Mouse (Mus musculus) liver, embryonic 15.5 days (tissue): ENCODE measurements around the gene Mllt3. TPM values are rescaled to one million over a fixed set of nuclear protein-coding genes. Genes with fewer than 3 reads are reported as not detected.
A peak's percentile ranks its signal among the peaks of the same experiment; 100 is the strongest.

Source experiments
- ATAC-seq: fragments of 200-750 bp; cut with Nextera tagmentation; 2 replicates; pipeline ENCODE4 v1.8.0; 2017; ENCODE audit warnings: moderate number of reproducible peaks, mild to moderate bottlenecking, moderate library complexity; ENCODE audit not compliant: insufficient read depth
- H3K27ac ChIP-seq: fragments of 300-500 bp; sonication (generic); replicated peaks from 2 replicates; pipeline ENCODE4 v1.5.1; 2015; ENCODE audit warnings: mild to moderate bottlenecking, inconsistent platforms
- H3K27me3 ChIP-seq: fragments of 300-500 bp; sonication (generic); 2 replicates; pipeline ENCODE4 v1.6.1; 2015; ENCODE audit warnings: mild to moderate bottlenecking, inconsistent platforms
- H3K36me3 ChIP-seq: fragments of 300-500 bp; sonication (generic); replicated peaks from 2 replicates; pipeline ENCODE4 v1.6.1; 2015; ENCODE audit warnings: moderate library complexity, mild to moderate bottlenecking, inconsistent platforms
- H3K4me1 ChIP-seq: fragments of 300-500 bp; sonication (generic); replicated peaks from 2 replicates; pipeline ENCODE4 v1.6.1; 2015; ENCODE audit warnings: inconsistent platforms
- H3K4me2 ChIP-seq: fragments of 300-500 bp; sonication (generic); 2 replicates; pipeline ENCODE4 v1.6.1; 2015; ENCODE audit warnings: moderate library complexity, mild to moderate bottlenecking, inconsistent platforms
- H3K4me3 ChIP-seq: fragments of 300-500 bp; sonication (generic); replicated peaks from 2 replicates; pipeline ENCODE4 v1.5.1; 2015; ENCODE audit warnings: mild to moderate bottlenecking, inconsistent platforms
- H3K9ac ChIP-seq: fragments of 300-500 bp; sonication (generic); 2 replicates; pipeline ENCODE4 v1.6.1; 2015; ENCODE audit warnings: moderate library complexity, mild to moderate bottlenecking, inconsistent platforms
- H3K9me3 ChIP-seq: fragments of 300-500 bp; sonication (generic); replicated peaks from 2 replicates; pipeline ENCODE4 v1.6.1; 2016; ENCODE audit warnings: inconsistent platforms
- WGBS: fragments of 180-500 bp; shearing (Covaris S2); methylation state at CpG from one replicate; pipeline ENCODE4 v1.1.7; 2015; ENCODE audit warnings: mixed read lengths; ENCODE audit not compliant: insufficient replicate concordance; 5-methylcytosine and 5-hydroxymethylcytosine counted together
- polyA plus RNA-seq: library from polyadenylated mRNA; unstranded; fragments of >200 nt; fragmentation: Nextera tagmentation; extraction: Ambion mirVana; gene quantifications from 2 replicates; pipeline ENCODE4 v1.2.1, GENCODE M21; 2015

The Mllt3 gene
- polyA plus RNA-seq, 1 experiment from 2014 or later = 83.9 TPM

GRCm38 (mm10) chr4:87820911-87821310 lies 212.3 kb downstream of the Mllt3 start:
- Histone ChIP-seq H3K4me1 (peaks cover 21% of the 10 kb centered on the region), H3K9ac (no peak overlapping the region), H3K36me3 (no peaks in the 10 kb centered on the region), H3K27ac (no peak overlapping the region), H3K4me2 (no peak overlapping the region), H3K27me3 (no peaks in the 10 kb centered on the region), H3K4me3 (no peak overlapping the region), H3K9me3 (no peaks in the 10 kb centered on the region)
- ATAC-seq = no peak
- WGBS = 70% methylated on average over 3 of the region's 3 CpGs

- Histone ChIP-seq H3K27me3 (no peaks in the 10 kb centered on the region), H3K27ac (no peak overlapping the region), H3K9ac (no peak overlapping the region), H3K9me3 (no peaks in the 10 kb centered on the region), H3K4me1 (peaks cover 26% of the 10 kb centered on the region), H3K36me3 (no peaks in the 10 kb centered on the region), H3K4me2 (no peak overlapping the region), H3K4me3 (no peak overlapping the region)
- WGBS = 79% methylated on average over 9 of the region's 9 CpGs
- ATAC-seq = no peak
Observed at GRCm38 (mm10) chr4:87819182-87819581, 214.0 kb downstream of the Mllt3 start.

GRCm38 (mm10) chr4:87818276-87818675 lies 214.9 kb downstream of the Mllt3 start:
- Histone ChIP-seq H3K9me3 (no peaks in the 10 kb centered on the region), H3K4me1 (peaks cover 25% of the 10 kb centered on the region), H3K27ac (no peak overlapping the region), H3K4me3 (no peak overlapping the region), H3K4me2 (no peak overlapping the region), H3K9ac (no peak overlapping the region), H3K27me3 (no peaks in the 10 kb centered on the region), H3K36me3 (no peaks in the 10 kb centered on the region)
- 85% methylated on average over 1 of the region's 1 CpGs for WGBS
- ATAC-seq = no peak

DNA sequence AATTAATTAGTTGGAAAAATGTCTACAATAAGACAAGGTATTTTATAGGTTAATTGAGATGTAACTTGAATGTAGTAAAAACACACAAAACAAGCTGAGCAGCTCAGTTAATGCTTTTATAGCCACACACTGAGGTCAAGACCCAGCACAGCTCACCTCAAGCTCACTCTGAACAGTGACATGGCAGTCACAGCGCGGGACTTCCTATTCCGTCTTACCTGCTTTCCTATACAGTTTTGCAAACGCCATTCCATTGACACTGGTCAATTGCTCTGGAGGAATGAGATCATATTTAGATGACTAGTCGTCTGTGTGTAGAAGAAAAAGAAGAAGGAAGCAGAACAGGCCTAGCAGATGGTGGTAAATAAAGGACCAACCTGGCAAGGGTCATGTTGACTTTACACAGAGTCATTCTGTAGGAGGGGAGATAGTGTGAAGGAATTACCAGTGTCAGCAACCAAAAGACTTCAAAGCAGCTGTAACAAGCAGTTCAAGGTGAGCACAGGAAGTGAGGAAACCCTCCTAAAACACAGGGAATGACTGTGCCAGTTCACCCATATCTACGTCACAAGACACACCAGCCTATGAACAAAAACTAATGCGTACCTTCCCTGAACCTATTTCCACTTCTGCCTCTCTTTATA lies 217.6 kb downstream of the Mllt3 start:
- Histone ChIP-seq H3K9ac (no peak overlapping the region), H3K36me3 (no peaks in the 10 kb centered on the region), H3K27ac (no peak overlapping the region), H3K4me3 (no peak overlapping the region), H3K4me2 (no peak overlapping the region), H3K4me1 (peaks cover 15% of the 10 kb centered on the region; the same call in 1 of the 2 replicates), H3K9me3 (no peaks in the 10 kb centered on the region), H3K27me3 (no peaks in the 10 kb centered on the region)
- WGBS = 70% methylated on average over 7 of the region's 7 CpGs
- peak; percentile 12; the same call in 1 of the 2 replicates for ATAC-seq

GRCm38 (mm10) chr4:87811899-87812298 lies 221.3 kb downstream of the Mllt3 start:
- H3K4me1 ChIP-seq = peaks cover 32% of the 10 kb centered on the region
- no peaks in the 10 kb centered on the region for H3K27me3 ChIP-seq
- no peak overlapping the region for H3K9ac ChIP-seq
- WGBS = 73% methylated on average over 2 of the region's 2 CpGs
- no peak overlapping the region for H3K4me3 ChIP-seq
- H3K36me3 ChIP-seq = no peaks in the 10 kb centered on the region
- no peak overlapping the region for H3K27ac ChIP-seq
- ATAC-seq = no peak
- H3K9me3 ChIP-seq = no peaks in the 10 kb centered on the region
- H3K4me2 ChIP-seq = no peak overlapping the region

DNA sequence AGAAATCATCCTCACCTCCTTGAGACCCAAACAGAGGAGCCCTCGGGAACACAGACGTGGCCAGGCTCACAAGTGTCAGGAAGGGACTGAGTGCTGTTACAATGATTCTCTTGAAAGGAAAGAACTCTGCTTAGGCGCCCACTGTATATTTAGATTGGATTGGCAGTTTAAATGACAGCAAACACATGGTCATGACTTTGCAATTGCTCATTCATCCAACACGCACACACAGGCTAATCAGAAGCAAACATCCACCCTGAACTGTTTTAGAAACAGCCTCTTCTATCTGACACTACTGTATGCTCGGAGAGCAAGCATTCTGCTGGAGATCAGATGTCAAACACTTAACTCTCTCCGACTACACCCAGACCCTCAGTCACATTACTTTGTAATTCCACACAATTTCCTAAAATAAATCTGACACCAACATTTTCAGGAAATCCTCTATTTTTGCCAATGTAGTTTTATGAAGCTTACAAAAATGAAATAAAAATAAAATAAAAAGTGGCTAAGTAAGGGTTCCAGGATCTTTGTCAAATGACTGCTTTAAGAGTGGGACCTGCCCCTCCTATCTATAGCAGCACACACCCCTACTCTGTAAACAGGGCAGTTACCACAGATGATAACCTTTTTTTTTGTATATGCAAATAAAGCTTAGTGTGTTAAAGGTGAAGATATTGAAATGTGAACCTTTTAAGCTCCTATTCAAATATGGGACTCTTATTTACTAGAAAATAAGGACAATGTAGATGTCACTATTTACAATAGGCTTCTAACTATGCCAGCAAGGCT lies 226.8 kb downstream of the Mllt3 start:
- peaks cover 56% of the 10 kb centered on the region for H3K4me1 ChIP-seq
- H3K36me3 ChIP-seq = no peaks in the 10 kb centered on the region
- H3K27me3 ChIP-seq = no peaks in the 10 kb centered on the region
- H3K9ac ChIP-seq = peak overlapping the region; percentile 58
- H3K4me3 ChIP-seq = peak overlapping the region; percentile 60
- H3K27ac ChIP-seq = peak overlapping the region; percentile 98
- 10% methylated on average over 6 of the region's 6 CpGs for WGBS
- ATAC-seq = peak; percentile 97
- peak overlapping the region; percentile 61 for H3K4me2 ChIP-seq
- H3K9me3 ChIP-seq = no peaks in the 10 kb centered on the region

- no peak for ATAC-seq
- Histone ChIP-seq H3K27ac (peak overlapping the region; percentile 67), H3K9me3 (no peaks in the 10 kb centered on the region), H3K4me2 (peak overlapping the region; percentile 56), H3K27me3 (no peaks in the 10 kb centered on the region), H3K36me3 (no peaks in the 10 kb centered on the region), H3K9ac (peak overlapping the region; percentile 54), H3K4me1 (peaks cover 72% of the 10 kb centered on the region), H3K4me3 (peak overlapping the region; percentile 60)
- WGBS = 41% methylated on average over 3 of the region's 3 CpGs
Observed at GRCm38 (mm10) chr4:87804576-87804975, 228.6 kb downstream of the Mllt3 start.

DNA sequence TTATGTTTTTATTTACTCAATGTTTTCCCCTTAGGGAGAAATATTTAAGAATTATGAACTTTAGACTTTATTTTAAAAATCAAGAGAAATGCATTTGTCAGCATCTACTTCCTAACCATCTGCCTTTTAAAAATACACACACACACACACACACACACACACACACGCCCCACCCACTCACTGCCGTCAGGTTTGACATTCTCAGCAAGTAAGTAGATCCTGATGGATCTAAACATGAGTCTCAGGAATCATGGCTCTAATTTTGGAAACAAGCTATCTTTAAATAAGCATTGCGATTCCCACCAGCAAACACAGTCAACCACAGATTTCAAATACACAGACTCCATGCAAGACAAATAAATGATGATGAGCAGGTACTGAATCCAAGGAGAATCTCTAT lies 229.9 kb downstream of the Mllt3 start:
- Histone ChIP-seq H3K4me2 (peak overlapping the region; percentile 56), H3K27ac (peak overlapping the region; percentile 62), H3K4me1 (peaks cover 72% of the 10 kb centered on the region), H3K4me3 (peak overlapping the region; percentile 60), H3K9ac (peak overlapping the region; percentile 50; the same call in 1 of the 2 replicates), H3K9me3 (no peaks in the 10 kb centered on the region), H3K36me3 (no peaks in the 10 kb centered on the region), H3K27me3 (no peaks in the 10 kb centered on the region)
- WGBS = 61% methylated on average over 3 of the region's 3 CpGs
- ATAC-seq = no peak

- Histone ChIP-seq H3K4me3 (0 out of 2 replicates have a peak overlapping the region, but pooled peaks have one; percentile 60), H3K36me3 (no peaks in the 10 kb centered on the region), H3K4me2 (peak overlapping the region; percentile 56), H3K27ac (peak overlapping the region; percentile 53; the same call in 1 of the 2 replicates), H3K27me3 (no peaks in the 10 kb centered on the region), H3K9me3 (no peaks in the 10 kb centered on the region), H3K9ac (peak overlapping the region; percentile 9; the same call in 1 of the 2 replicates), H3K4me1 (peaks cover 64% of the 10 kb centered on the region)
- WGBS = 82% methylated on average over 4 of the region's 4 CpGs
- no peak for ATAC-seq
Observed at GRCm38 (mm10) chr4:87802140-87802539, 231.0 kb downstream of the Mllt3 start.

GRCm38 (mm10) chr4:87801332-87801731 lies 231.8 kb downstream of the Mllt3 start:
- Histone ChIP-seq H3K27ac (no peak overlapping the region), H3K4me1 (peaks cover 56% of the 10 kb centered on the region), H3K9me3 (no peaks in the 10 kb centered on the region), H3K4me3 (no peak overlapping the region), H3K27me3 (no peaks in the 10 kb centered on the region), H3K4me2 (0 out of 2 replicates have a peak overlapping the region, but pooled peaks have one; percentile 31), H3K9ac (no peak overlapping the region), H3K36me3 (no peaks in the 10 kb centered on the region)
- ATAC-seq = no peak
- 76% methylated on average over 3 of the region's 3 CpGs for WGBS

- ATAC-seq = peak; percentile 60; the same call in 1 of the 2 replicates
- H3K4me2 ChIP-seq = peak overlapping the region; percentile 38
Observed at GRCm38 (mm10) chr4:87800276-87800675, 232.9 kb downstream of the Mllt3 start.

More at GRCm38 (mm10) chr4:87800276-87800675, 232.9 kb downstream of the Mllt3 start:
- WGBS = 63% methylated on average over 1 of the region's 1 CpGs
- peaks cover 55% of the 10 kb centered on the region for H3K4me1 ChIP-seq
- no peak overlapping the region for H3K4me3 ChIP-seq
- no peak overlapping the region for H3K9ac ChIP-seq
- peak overlapping the region; percentile 70 for H3K27ac ChIP-seq
- H3K36me3 ChIP-seq = no peaks in the 10 kb centered on the region; the same call in 1 of the 2 replicates
- H3K27me3 ChIP-seq = no peaks in the 10 kb centered on the region
- no peaks in the 10 kb centered on the region for H3K9me3 ChIP-seq
